Mouse (Mus musculus) myocyte (in vitro differentiated cells): ENCODE results near the gene Gm49358. TPM values are rescaled to one million over a fixed set of nuclear protein-coding genes. Genes with fewer than 3 reads are reported as not detected.

Experiments used
- H3K27me3 ChIP-seq: one replicate; pipeline ENCODE4 v1.6.1; 2011; ENCODE audit not compliant: control insufficient read depth, insufficient read depth, insufficient read length
- H3K36me3 ChIP-seq: one replicate; pipeline ENCODE4 v1.6.1; 2011; ENCODE audit not compliant: control insufficient read depth, insufficient read depth
- H3K4me2 ChIP-seq: one replicate; pipeline ENCODE4 v1.6.1; 2011; ENCODE audit warnings: low read depth, control low read depth
- H3K4me3 ChIP-seq: one replicate; pipeline ENCODE4 v1.5.1; 2011; ENCODE audit warnings: mild to moderate bottlenecking, control low read depth, moderate library complexity
- H3K79me2 ChIP-seq: one replicate; pipeline ENCODE4 v1.6.1; 2011; ENCODE audit not compliant: control insufficient read depth, insufficient read depth
- H3ac ChIP-seq: one replicate; pipeline ENCODE4 v1.6.1; 2011; ENCODE audit not compliant: control insufficient read depth, insufficient read length
- CEBPB ChIP-seq: IDR thresholded peaks from 2 replicates; pipeline ENCODE4 v1.6.1; 2011; ENCODE audit warnings: mild to moderate bottlenecking, moderate library complexity; ENCODE audit not compliant: poor library complexity, insufficient read depth, severe bottlenecking
- E2F4 ChIP-seq: IDR thresholded peaks from one replicate; pipeline ENCODE4 v1.6.1; 2011; ENCODE audit warnings: mild to moderate bottlenecking, control low read depth, moderate library complexity; ENCODE audit not compliant: insufficient read depth
- MAX ChIP-seq: IDR thresholded peaks from one replicate; pipeline ENCODE4 v1.6.1; 2011; ENCODE audit warnings: low read depth, mild to moderate bottlenecking, control low read depth
- MYOD1 ChIP-seq, 3 experiments: IDR thresholded peaks; one replicate each; pipeline ENCODE4 v1.6.1; 2011; ENCODE audit warnings: control low read depth in 2 of 3, low read depth in 2 of 3, mild to moderate bottlenecking in 2 of 3, moderate library complexity in 1 of 3; ENCODE audit not compliant: insufficient read length in 2 of 3, control insufficient read depth in 1 of 3
- MYOG ChIP-seq, 3 experiments: IDR thresholded peaks; one replicate each; pipeline ENCODE4 v1.6.1; 2011; ENCODE audit warnings: control low read depth in 2 of 3, low read depth in 2 of 3, mild to moderate bottlenecking in 2 of 3; ENCODE audit not compliant: insufficient read length in 2 of 3, control insufficient read depth in 1 of 3, insufficient read depth in 1 of 3
- POLR2A ChIP-seq: IDR thresholded peaks from one replicate; pipeline ENCODE4 v1.6.1; 2011; ENCODE audit warnings: low read depth, mild to moderate bottlenecking, control low read depth, moderate library complexity; ENCODE audit not compliant: insufficient read length
- POLR2AphosphoS2 ChIP-seq: IDR thresholded peaks from one replicate; pipeline ENCODE4 v1.6.1; 2011; ENCODE audit warnings: low read depth, control low read depth; ENCODE audit not compliant: insufficient read length
- REST ChIP-seq: IDR thresholded peaks from one replicate; pipeline ENCODE4 v1.6.1; 2011; ENCODE audit warnings: mild to moderate bottlenecking, control low read depth, moderate library complexity; ENCODE audit not compliant: insufficient read depth, insufficient read length
- SRF ChIP-seq: IDR thresholded peaks from one replicate; pipeline ENCODE4 v1.6.1; 2011; ENCODE audit warnings: low read depth; ENCODE audit not compliant: control insufficient read depth, insufficient read length
- TCF12 ChIP-seq: IDR thresholded peaks from one replicate; pipeline ENCODE4 v1.6.1; 2011; ENCODE audit warnings: mild to moderate bottlenecking, control low read depth; ENCODE audit not compliant: poor library complexity, insufficient read depth, severe bottlenecking
- TCF3 ChIP-seq: IDR thresholded peaks from one replicate; pipeline ENCODE4 v1.6.1; 2011; ENCODE audit warnings: low read depth, control low read depth; ENCODE audit not compliant: insufficient read length
- USF1 ChIP-seq: IDR thresholded peaks from one replicate; pipeline ENCODE4 v1.6.1; 2011; ENCODE audit warnings: low read depth, mild to moderate bottlenecking, control low read depth, moderate library complexity
- polyA plus RNA-seq: library from polyadenylated mRNA; unstranded; fragments of >200 nt; fragmentation: generic; extraction: Trizol; gene quantifications from one replicate; pipeline ENCODE4 v1.2.1, GENCODE M21; 2012; ENCODE audit warnings: missing spikeins

Gene Gm49358
- polyA plus RNA-seq, 1 experiment, result not detected

GRCm38 (mm10) chr10:86828221-86829135 lies 64.7 kb downstream of the Gm49358 start:
- Histone ChIP-seq H3K36me3 (peaks cover 17% of the 10 kb centered on the region), H3K4me3 (no peak overlapping the region), H3K4me2 (no peak overlapping the region), H3ac (no peak overlapping the region), H3K79me2 (no peaks in the 10 kb centered on the region), H3K27me3 (no peaks in the 10 kb centered on the region)
- TF ChIP-seq E2F4 (no peak), MYOG (IDR thresholded peaks at IDR 0.05; ENCODE audit: control insufficient read depth in 1 of 3, insufficient read depth in 1 of 3, insufficient read length in 2 of 3, low read depth in 2 of 3) (peak in 1 of 3 experiments; percentile 69), MYOD1 (IDR thresholded peaks at IDR 0.05; ENCODE audit: control insufficient read depth in 1 of 3, insufficient read length in 2 of 3, low read depth in 2 of 3) (peak in 2 of 3 experiments; percentile 72 to 91), TCF12 (peak; percentile 56), CEBPB (no peak), USF1 (no peak)

DNA sequence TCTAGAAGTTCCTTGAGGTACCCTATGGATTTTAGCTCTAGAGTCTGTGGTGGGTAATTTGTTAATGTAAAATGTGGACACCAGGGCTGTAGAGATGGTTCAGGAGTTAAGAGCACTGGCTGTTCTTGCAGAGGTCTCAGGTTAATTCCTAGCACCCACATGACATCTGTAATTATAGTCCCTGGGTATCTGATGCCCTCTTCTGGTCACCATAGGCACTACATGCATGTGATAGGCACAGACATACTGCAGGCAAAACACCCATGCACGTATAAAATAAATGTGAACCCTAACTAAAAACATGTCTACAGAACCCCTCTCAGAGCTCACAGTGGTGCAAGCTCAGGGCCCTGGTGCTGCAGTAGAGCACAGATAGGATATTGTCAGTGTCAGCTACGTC lies 65.7 kb downstream of the Gm49358 start:
- Histone ChIP-seq H3K4me2 (no peak overlapping the region), H3ac (no peak overlapping the region), H3K36me3 (peaks cover 17% of the 10 kb centered on the region), H3K27me3 (no peaks in the 10 kb centered on the region), H3K4me3 (no peak overlapping the region), H3K79me2 (no peaks in the 10 kb centered on the region)
- no peak for TF ChIP-seq MYOD1 (IDR thresholded peaks at IDR 0.05; ENCODE audit: control insufficient read depth in 1 of 3, insufficient read length in 2 of 3, low read depth in 2 of 3)
- no peak for TF ChIP-seq TCF12
- TF ChIP-seq POLR2A, result no peak
- no peak for TF ChIP-seq USF1
- TF ChIP-seq MYOG (IDR thresholded peaks at IDR 0.05; ENCODE audit: control insufficient read depth in 1 of 3, insufficient read depth in 1 of 3, insufficient read length in 2 of 3, low read depth in 2 of 3), result no peak
- no peak for TF ChIP-seq REST
- no peak for TF ChIP-seq TCF3
- no peak for TF ChIP-seq E2F4
- TF ChIP-seq POLR2AphosphoS2, result no peak
- no peak for TF ChIP-seq CEBPB
- TF ChIP-seq SRF, result no peak
- TF ChIP-seq MAX, result no peak

GRCm38 (mm10) chr10:86836784-86837183 lies 73.0 kb downstream of the Gm49358 start:
- Histone ChIP-seq H3K79me2 (no peaks in the 10 kb centered on the region), H3ac (no peak overlapping the region), H3K4me2 (no peak overlapping the region), H3K27me3 (no peaks in the 10 kb centered on the region), H3K36me3 (peaks cover 10% of the 10 kb centered on the region), H3K4me3 (no peak overlapping the region)
- no peak for TF ChIP-seq E2F4
- TF ChIP-seq REST, result no peak
- TF ChIP-seq TCF3, result no peak
- no peak for TF ChIP-seq SRF
- no peak for TF ChIP-seq CEBPB

DNA sequence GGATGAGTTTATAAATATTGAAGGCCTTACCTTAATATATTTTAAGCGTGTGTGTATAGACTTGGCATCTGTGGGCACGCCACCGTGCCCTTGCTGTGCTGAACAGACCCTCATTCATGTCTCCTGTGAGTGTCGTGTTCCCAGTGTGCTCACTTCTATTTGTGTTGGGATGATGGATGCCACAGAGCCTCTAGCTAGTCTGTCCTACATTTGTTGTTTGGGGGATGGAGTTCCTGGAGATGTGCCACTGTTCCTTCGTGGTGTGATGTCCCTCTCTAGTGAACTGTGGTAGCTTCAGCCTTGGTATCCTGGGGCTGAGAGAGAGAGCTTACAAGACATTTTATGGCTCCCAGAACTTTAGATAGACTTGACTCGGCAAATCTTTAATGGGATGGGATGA lies 75.1 kb downstream of the Gm49358 start:
- no peak overlapping the region for H3K4me3 ChIP-seq
- H3K27me3 ChIP-seq, result no peaks in the 10 kb centered on the region
- no peaks in the 10 kb centered on the region for H3K79me2 ChIP-seq
- H3K36me3 ChIP-seq, result peaks cover 8% of the 10 kb centered on the region
- TF ChIP-seq POLR2A, result no peak
- TF ChIP-seq POLR2AphosphoS2, result no peak
- no peak for TF ChIP-seq TCF12
- TF ChIP-seq TCF3, result no peak
- TF ChIP-seq MAX, result no peak
- TF ChIP-seq SRF, result no peak
- TF ChIP-seq MYOD1 (IDR thresholded peaks at IDR 0.05; ENCODE audit: control insufficient read depth in 1 of 3, insufficient read length in 2 of 3, low read depth in 2 of 3), result no peak
- no peak for TF ChIP-seq REST
- no peak for TF ChIP-seq USF1
- no peak for TF ChIP-seq CEBPB
- no peak for TF ChIP-seq E2F4
- no peak for TF ChIP-seq MYOG (IDR thresholded peaks at IDR 0.05; ENCODE audit: control insufficient read depth in 1 of 3, insufficient read depth in 1 of 3, insufficient read length in 2 of 3, low read depth in 2 of 3)
- no peak overlapping the region for H3K4me2 ChIP-seq
- no peak overlapping the region for H3ac ChIP-seq

DNA sequence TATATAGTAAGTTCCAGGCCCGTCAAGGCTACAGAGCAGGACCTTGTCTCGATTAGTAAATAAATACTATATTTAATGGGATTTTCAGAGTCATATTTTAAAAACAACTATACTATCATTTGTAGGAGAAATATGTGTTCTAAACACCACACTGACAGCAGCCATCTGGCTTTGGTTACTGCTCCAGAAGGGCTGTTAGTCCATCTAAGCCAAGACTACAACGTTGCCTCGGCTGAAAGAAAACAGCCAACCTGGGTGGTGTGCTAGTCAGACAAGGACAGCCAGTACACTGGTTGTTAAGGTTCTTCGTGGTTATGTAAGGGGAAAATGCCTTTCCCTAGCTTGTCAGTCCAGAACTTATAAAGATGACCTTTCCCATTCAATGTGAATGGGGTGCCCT lies 78.9 kb downstream of the Gm49358 start:
- no peaks in the 10 kb centered on the region for H3K27me3 ChIP-seq
- H3ac ChIP-seq, result no peak overlapping the region
- no peaks in the 10 kb centered on the region for H3K36me3 ChIP-seq
- H3K4me3 ChIP-seq, result no peak overlapping the region
- no peaks in the 10 kb centered on the region for H3K79me2 ChIP-seq
- TF ChIP-seq MYOG (IDR thresholded peaks at IDR 0.05; ENCODE audit: control insufficient read depth in 1 of 3, insufficient read depth in 1 of 3, insufficient read length in 2 of 3, low read depth in 2 of 3) (no peak), MYOD1 (IDR thresholded peaks at IDR 0.05; ENCODE audit: control insufficient read depth in 1 of 3, insufficient read length in 2 of 3, low read depth in 2 of 3) (no peak), MAX (no peak), CEBPB (no peak), POLR2A (no peak), SRF (no peak), TCF12 (no peak), USF1 (no peak), REST (no peak), E2F4 (no peak), POLR2AphosphoS2 (no peak), TCF3 (no peak)
- H3K4me2 ChIP-seq, result no peak overlapping the region
